Mouse (Mus musculus) frontal cortex, postnatal 14 days (tissue): ENCODE results near the gene Cyb5rl.

ENCODE experiments used
- DNase-seq, 2 experiments: peaks; one replicate each; pipeline ENCODE4 v3.0.0; 2022; ENCODE audit warnings: low spot score in 2 of 2

The Cyb5rl gene

GRCm38 (mm10) chr4:107061560-107061959 lies 5.2 kb upstream of the Cyb5rl start:
- no peak for DNase-seq

- DNase-seq, result no peak
These were observed 3.6 kb upstream of the Cyb5rl start for GRCm38 (mm10) chr4:107063214-107063613.

GRCm38 (mm10) chr4:107064394-107065098 lies 2.2 kb upstream of the Cyb5rl start:
- no peak for DNase-seq

GRCm38 (mm10) chr4:107067151-107067840 lies 508 bp downstream of the Cyb5rl start:
- DNase-seq, result no peak

- DNase-seq, result no peak
These were observed 5.6 kb downstream of the Cyb5rl start for GRCm38 (mm10) chr4:107072343-107072742.

- DNase-seq, result no peak
These were observed 8.7 kb downstream of the Cyb5rl start for GRCm38 (mm10) chr4:107075456-107075855.

GRCm38 (mm10) chr4:107078894-107079293 lies 12.1 kb downstream of the Cyb5rl start:
- no peak for DNase-seq

GRCm38 (mm10) chr4:107079716-107080115 lies 12.9 kb downstream of the Cyb5rl start:
- no peak for DNase-seq

- DNase-seq, result no peak
These were observed 15.4 kb downstream of the Cyb5rl start for GRCm38 (mm10) chr4:107082185-107082584.

- no peak for DNase-seq
These were observed 16.3 kb downstream of the Cyb5rl start for GRCm38 (mm10) chr4:107083126-107083525.

- no peak for DNase-seq
These were observed 17.6 kb downstream of the Cyb5rl start for GRCm38 (mm10) chr4:107084343-107084742.

- peak; percentile 58 to 80 for DNase-seq
These were observed 18.1 kb downstream of the Cyb5rl start for GRCm38 (mm10) chr4:107084858-107085257.

GRCm38 (mm10) chr4:107091696-107092095 lies 24.9 kb downstream of the Cyb5rl start:
- no peak for DNase-seq

GRCm38 (mm10) chr4:107094484-107095187 lies 27.8 kb downstream of the Cyb5rl start:
- DNase-seq, result no peak

GRCm38 (mm10) chr4:107096043-107096442 lies 29.3 kb downstream of the Cyb5rl start:
- DNase-seq, result no peak

- DNase-seq, result no peak
These were observed 30.1 kb downstream of the Cyb5rl start, which contains the start of gene Cdcp2 for GRCm38 (mm10) chr4:107096841-107097373. Gene Cdcp2, plus strand, starts transcription at chr4:107096891.

GRCm38 (mm10) chr4:107097871-107098270 lies 31.1 kb downstream of the Cyb5rl start:
- no peak for DNase-seq

- no peak for DNase-seq
These were observed 31.6 kb downstream of the Cyb5rl start for GRCm38 (mm10) chr4:107098375-107098774.

- no peak for DNase-seq
These were observed 32.2 kb downstream of the Cyb5rl start for GRCm38 (mm10) chr4:107098791-107099525.

GRCm38 (mm10) chr4:107102220-107102619 lies 35.4 kb downstream of the Cyb5rl start:
- no peak for DNase-seq

- DNase-seq, result no peak
These were observed 40.0 kb downstream of the Cyb5rl start for GRCm38 (mm10) chr4:107106777-107107176.

- DNase-seq, result no peak
These were observed 41.5 kb downstream of the Cyb5rl start for GRCm38 (mm10) chr4:107108291-107108731.
